Mouse (Mus musculus) ES-E14 (cell line): ENCODE results near the gene Igf2. TPM values are rescaled to one million over a fixed set of nuclear protein-coding genes. Genes with fewer than 3 reads are reported as not detected.

Source experiments
- DNase-seq: peaks from one replicate; pipeline ENCODE4 v3.0.0-alpha.2; 2013; ENCODE audit warnings: low read depth, low spot score
- H3K27ac ChIP-seq: 2 replicates; pipeline ENCODE4 v1.5.1; 2012; ENCODE audit warnings: low read depth, mild to moderate bottlenecking, low read length, moderate library complexity, mixed read lengths; ENCODE audit not compliant: poor library complexity, insufficient read depth, severe bottlenecking
- H3K36me3 ChIP-seq: 2 replicates; pipeline ENCODE4 v1.6.1; 2012; ENCODE audit warnings: mild to moderate bottlenecking, low read length, moderate library complexity, mixed read lengths; ENCODE audit not compliant: control insufficient read depth, poor library complexity, insufficient read depth, severe bottlenecking
- H3K4me1 ChIP-seq, 2 experiments: fragments of 150-350 bp in 1 of 2; sonication (generic) in 1 of 2; 2 replicates each; pipeline ENCODE4 v1.6.1; 2012; ENCODE audit warnings: low read length in 2 of 2, mild to moderate bottlenecking in 1 of 2, mixed read lengths in 1 of 2; ENCODE audit not compliant: control insufficient read depth in 2 of 2, insufficient read depth in 2 of 2, poor library complexity in 1 of 2
- H3K4me3 ChIP-seq, 2 experiments: fragments of 150-350 bp in 1 of 2; sonication (generic) in 1 of 2; 2 replicates each; pipeline ENCODE4 v1.5.1; 2012; ENCODE audit warnings: low read length in 2 of 2, low read depth in 1 of 2, mild to moderate bottlenecking in 1 of 2, mixed read lengths in 1 of 2; ENCODE audit not compliant: insufficient read depth in 1 of 2, poor library complexity in 1 of 2, severe bottlenecking in 1 of 2
- H3K9ac ChIP-seq: 2 replicates; pipeline ENCODE4 v1.6.1; 2012; ENCODE audit warnings: low read depth, mild to moderate bottlenecking, low read length, mixed read lengths; ENCODE audit not compliant: poor library complexity, insufficient read depth, severe bottlenecking
- H3K9me3 ChIP-seq: fragments of 150-350 bp; sonication (generic); 2 replicates; pipeline ENCODE4 v1.6.1; 2012; ENCODE audit warnings: low read depth, mild to moderate bottlenecking, low read length; ENCODE audit not compliant: control insufficient read depth, insufficient read depth
- CHD2 ChIP-seq: IDR thresholded peaks from 2 replicates; pipeline ENCODE4 v1.6.1; 2014; ENCODE audit warnings: mild to moderate bottlenecking, low read depth, low read length, inconsistent platforms
- HCFC1 ChIP-seq: IDR thresholded peaks from 2 replicates; pipeline ENCODE4 v1.6.1; 2012; ENCODE audit warnings: low read length, inconsistent platforms, borderline replicate concordance; ENCODE audit not compliant: insufficient read depth
- MAFK ChIP-seq: IDR thresholded peaks from 2 replicates; pipeline ENCODE4 v1.6.1; 2014; ENCODE audit warnings: mild to moderate bottlenecking, low read depth, low read length, inconsistent platforms; ENCODE audit not compliant: insufficient read depth
- ZC3H11A ChIP-seq: IDR thresholded peaks from 2 replicates; pipeline ENCODE4 v1.6.1; 2012; ENCODE audit warnings: low read depth, mild to moderate bottlenecking, inconsistent platforms, low read length, borderline replicate concordance
- ZNF384 ChIP-seq: IDR thresholded peaks from 2 replicates; pipeline ENCODE4 v1.6.1; 2012; ENCODE audit warnings: low read depth, low read length, inconsistent platforms
- in situ Hi-C, 2 experiments: fragments of 600-800 bp; cut with MboI; formaldehyde crosslinking; loops; one replicate each; pipeline ENCODE4 v1.15.1; 2025; ENCODE audit warnings: low sequenced_read_pairs in 2 of 2, inconsistent platforms in 1 of 2; ENCODE audit not compliant: unreplicated experiment in 2 of 2
- total RNA-seq: library from RNA; depleted of rRNA; stranded (reverse); fragments of 300-350 nt; gene quantifications from 2 replicates; pipeline ENCODE4 v1.2.3, GENCODE M21; 2012

The Igf2 gene
- total RNA-seq, 1 experiment: 44.4 TPM

DNA sequence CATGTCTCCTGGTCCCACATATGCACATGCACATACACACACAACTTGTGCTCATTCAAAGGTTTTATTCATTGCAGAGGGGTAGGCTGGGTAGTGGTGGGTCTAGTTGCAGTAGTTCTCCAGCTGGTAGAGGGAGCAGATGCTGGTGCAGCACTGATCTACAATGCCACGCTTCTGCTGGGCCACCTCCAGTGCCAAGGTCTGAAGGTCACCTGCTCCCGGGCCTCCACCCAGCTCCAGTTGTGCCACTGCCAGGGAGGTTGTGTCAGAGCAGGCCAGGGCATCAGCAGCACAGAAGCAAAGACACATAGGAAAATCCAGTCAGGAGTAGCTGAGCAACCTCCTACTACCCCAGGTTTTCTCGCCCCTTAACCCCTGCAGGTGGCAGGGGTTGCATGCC lies 12.0 kb upstream of the Igf2 start:
- H3K4me1 ChIP-seq: no peaks in the 10 kb centered on the region
- in situ Hi-C loops: loop anchor here (5.0 to 10.0 kb wide), 3 partner anchors 254 to 361 kb away; no protein-coding TSS in a partner anchor
- H3K27ac ChIP-seq: no peak overlapping the region
- H3K9ac ChIP-seq: no peak overlapping the region
- no peak overlapping the region for H3K4me3 ChIP-seq
- no peaks in the 10 kb centered on the region for H3K36me3 ChIP-seq
- TF ChIP-seq CHD2 (no peak), ZNF384 (no peak), ZC3H11A (no peak), MAFK (no peak), HCFC1 (no peak)
- DNase-seq: no peak
- H3K9me3 ChIP-seq: no peaks in the 10 kb centered on the region

DNA sequence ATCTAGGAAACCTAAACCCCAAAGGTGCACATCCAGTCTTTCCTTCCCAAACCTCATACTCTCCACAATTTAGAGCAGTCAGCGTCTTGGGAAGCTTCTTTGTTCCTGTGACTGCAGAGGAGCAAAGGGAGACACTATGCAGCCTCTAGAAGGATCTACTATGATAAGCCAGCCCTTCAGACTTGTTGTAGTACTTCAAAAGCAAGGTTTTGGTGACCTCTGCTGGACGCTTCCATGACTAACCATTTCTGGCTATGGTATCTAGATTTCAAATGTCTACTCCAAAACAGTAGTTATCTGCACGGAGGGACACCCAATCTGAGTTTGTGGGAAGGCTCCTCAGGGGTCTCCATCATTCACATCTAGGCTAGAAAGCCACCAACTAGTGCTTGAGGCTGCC lies 9.0 kb upstream of the Igf2 start:
- in situ Hi-C loops: loop anchor here (5.0 to 10.0 kb wide), 3 partner anchors 251 to 358 kb away; no protein-coding TSS in a partner anchor
- Histone ChIP-seq H3K9me3 (no peaks in the 10 kb centered on the region), H3K4me1 (no peaks in the 10 kb centered on the region), H3K27ac (no peak overlapping the region), H3K9ac (no peak overlapping the region), H3K4me3 (no peak overlapping the region), H3K36me3 (no peaks in the 10 kb centered on the region)
- no peak for DNase-seq
- no peak for TF ChIP-seq CHD2
- peak; percentile 86 for TF ChIP-seq ZC3H11A

DNA sequence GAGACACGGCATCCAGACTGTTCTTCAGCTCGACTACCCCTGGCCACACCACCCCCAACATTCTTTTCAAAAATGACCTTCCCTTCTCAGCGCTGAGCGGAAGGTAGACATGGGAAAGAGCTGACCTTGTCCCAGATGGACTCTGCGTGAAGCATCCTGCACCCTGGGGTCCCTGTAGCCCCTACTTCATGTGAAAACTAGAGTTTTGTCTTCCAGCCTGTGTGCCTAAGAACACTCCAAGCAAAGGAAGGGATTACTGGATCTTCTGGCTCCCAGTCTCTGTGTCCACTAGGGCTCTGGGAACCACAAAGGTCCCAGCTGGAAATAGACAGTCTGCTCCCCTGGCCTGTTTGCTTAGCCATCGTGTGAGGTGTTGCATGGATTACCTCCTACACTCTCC lies 8.5 kb upstream of the Igf2 start:
- Histone ChIP-seq H3K27ac (no peak overlapping the region), H3K36me3 (no peaks in the 10 kb centered on the region), H3K9me3 (no peaks in the 10 kb centered on the region), H3K9ac (no peak overlapping the region), H3K4me1 (no peaks in the 10 kb centered on the region), H3K4me3 (no peak overlapping the region)
- no peak for TF ChIP-seq HCFC1
- no peak for TF ChIP-seq ZNF384
- no peak for TF ChIP-seq CHD2
- TF ChIP-seq MAFK: no peak
- TF ChIP-seq ZC3H11A: no peak
- in situ Hi-C loops: loop anchor here (5.0 to 10.0 kb wide), 3 partner anchors 250 to 358 kb away; no protein-coding TSS in a partner anchor
- DNase-seq: no peak

DNA sequence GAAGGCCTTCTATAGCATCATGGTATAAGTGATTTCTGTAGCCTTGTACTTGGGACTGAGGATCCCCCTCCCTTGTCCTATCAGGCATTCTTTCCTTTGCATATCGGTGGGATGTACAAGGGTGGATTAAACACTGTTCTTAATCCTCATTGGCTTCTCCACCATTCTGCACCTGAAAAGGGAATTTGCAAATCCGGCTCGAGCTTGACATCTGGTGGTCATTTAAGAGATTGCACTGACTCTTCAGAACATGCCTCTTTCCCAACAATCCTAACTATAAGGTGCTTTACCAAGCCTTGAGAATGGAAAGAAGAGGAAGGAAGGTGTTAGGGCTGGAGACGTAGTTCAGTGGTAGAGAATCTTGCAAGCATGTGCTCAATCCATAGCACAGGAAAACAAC lies 5.5 kb upstream of the Igf2 start:
- in situ Hi-C loops: loop anchor here (5.0 to 10.0 kb wide), 3 partner anchors 247 to 337 kb away; no protein-coding TSS in a partner anchor

DNA sequence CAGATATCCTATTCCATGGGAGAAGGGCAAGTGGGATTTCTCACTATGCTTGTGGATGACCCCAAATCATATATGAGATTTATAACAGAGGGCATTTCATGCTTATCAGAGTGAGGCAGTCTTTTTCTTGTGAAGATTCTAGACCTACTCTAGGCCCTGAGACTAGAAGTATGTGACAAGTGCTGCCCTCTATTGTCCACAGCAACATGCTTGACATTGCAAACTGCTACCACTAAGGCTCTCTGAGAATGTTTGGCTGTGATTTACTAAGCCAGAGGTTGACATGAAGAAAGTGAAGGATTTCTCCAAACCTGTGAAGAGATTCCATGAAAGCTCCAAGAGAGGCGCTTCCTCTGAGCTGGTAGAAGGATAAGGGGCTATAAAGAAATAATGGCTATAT lies 4.5 kb upstream of the Igf2 start:
- H3K36me3 ChIP-seq: no peaks in the 10 kb centered on the region
- DNase-seq: no peak
- H3K4me3 ChIP-seq: no peak overlapping the region
- no peaks in the 10 kb centered on the region for H3K4me1 ChIP-seq
- in situ Hi-C loops: loop anchor here (5.0 to 10.0 kb wide), 3 partner anchors 246 to 336 kb away; no protein-coding TSS in a partner anchor
- TF ChIP-seq MAFK (no peak), ZNF384 (no peak), HCFC1 (no peak), CHD2 (no peak), ZC3H11A (no peak)
- no peaks in the 10 kb centered on the region for H3K9me3 ChIP-seq
- no peak overlapping the region for H3K27ac ChIP-seq
- no peak overlapping the region for H3K9ac ChIP-seq

More for the DNA sequence above, 5.5 kb upstream of the Igf2 start:
- no peaks in the 10 kb centered on the region for H3K4me1 ChIP-seq
- no peak overlapping the region for H3K9ac ChIP-seq
- no peak overlapping the region for H3K27ac ChIP-seq
- DNase-seq: peak; percentile 59
- H3K4me3 ChIP-seq: no peak overlapping the region
- TF ChIP-seq MAFK: no peak
- TF ChIP-seq ZNF384: no peak
- peak; percentile 73; the same call in 1 of the 2 replicates for TF ChIP-seq ZC3H11A
- TF ChIP-seq HCFC1: no peak
- H3K9me3 ChIP-seq: no peaks in the 10 kb centered on the region
- H3K36me3 ChIP-seq: no peaks in the 10 kb centered on the region
